Mouse (Mus musculus) heart, postnatal 0 days (tissue): ENCODE data around the gene Cacnb4. TPM values are rescaled to one million over a fixed set of nuclear protein-coding genes. Genes with fewer than 3 reads are reported as not detected.

Experiments
- ATAC-seq: fragments of 200-750 bp; cut with Nextera tagmentation; 2 replicates; pipeline ENCODE4 v1.8.0; 2017; ENCODE audit warnings: low read depth, moderate number of reproducible peaks, moderate library complexity; ENCODE audit not compliant: insufficient read depth
- DNase-seq: peaks from one replicate; pipeline ENCODE4 v3.0.0-alpha.2; 2016; ENCODE audit warnings: low spot score
- H3K27ac ChIP-seq: fragments of 300-500 bp; sonication (generic); 2 replicates; pipeline ENCODE4 v1.5.1; 2014; ENCODE audit warnings: low read depth, mild to moderate bottlenecking
- H3K27me3 ChIP-seq: fragments of 300-500 bp; sonication (generic); 2 replicates; pipeline ENCODE4 v1.6.1; 2014; ENCODE audit warnings: low read length, mixed read lengths; ENCODE audit not compliant: control insufficient read depth, insufficient read depth
- H3K36me3 ChIP-seq: fragments of 300-500 bp; sonication (generic); replicated peaks from 2 replicates; pipeline ENCODE4 v1.6.1; 2014; ENCODE audit warnings: low read length, mixed read lengths; ENCODE audit not compliant: control insufficient read depth, insufficient read depth
- H3K4me1 ChIP-seq: fragments of 300-500 bp; sonication (generic); 2 replicates; pipeline ENCODE4 v1.6.1; 2014; ENCODE audit warnings: antibody characterized with exemption; ENCODE audit not compliant: control insufficient read depth, insufficient read depth
- H3K4me2 ChIP-seq: fragments of 300-500 bp; sonication (generic); 2 replicates; pipeline ENCODE4 v1.6.1; 2014; ENCODE audit warnings: low read depth, mild to moderate bottlenecking, low read length, moderate library complexity
- H3K4me3 ChIP-seq: fragments of 300-500 bp; sonication (generic); 2 replicates; pipeline ENCODE4 v1.5.1; 2014; ENCODE audit warnings: low read depth, low read length
- H3K9ac ChIP-seq: fragments of 300-500 bp; sonication (generic); replicated peaks from 2 replicates; pipeline ENCODE4 v1.6.1; 2014; ENCODE audit warnings: low read depth, low read length, mixed read lengths
- H3K9me3 ChIP-seq: fragments of 300-500 bp; sonication (generic); replicated peaks from 2 replicates; pipeline ENCODE4 v1.6.1; 2016; ENCODE audit warnings: low read length; ENCODE audit not compliant: control insufficient read depth
- CTCF ChIP-seq: IDR thresholded peaks from 2 replicates; pipeline ENCODE4 v1.5.1; 2016; ENCODE audit warnings: antibody characterized with exemption, control low read depth, low read depth
- EP300 ChIP-seq: IDR thresholded peaks from 2 replicates; pipeline ENCODE4 v1.6.1; 2016; ENCODE audit warnings: antibody characterized with exemption, low read depth
- WGBS: fragments of 180-500 bp; shearing (Covaris S2); extraction: QIAGEN DNeasy Blood & Tissue Kit; methylation state at CpG from one replicate; pipeline ENCODE4 v1.1.7; 2014; 5-methylcytosine and 5-hydroxymethylcytosine counted together
- polyA plus RNA-seq: library from polyadenylated mRNA; unstranded; fragments of >200 nt; fragmentation: Nextera tagmentation; extraction: Ambion mirVana; gene quantifications from 2 replicates; pipeline ENCODE4 v1.2.1, GENCODE M21; 2015
- total RNA-seq: library from RNA; depleted of rRNA; stranded (reverse); fragments of >200 nt; gene quantifications from 2 replicates; pipeline ENCODE4 v1.2.3, GENCODE M21; 2014; ENCODE audit warnings: low replicate concordance

Cacnb4 gene
- total and polyA plus RNA-seq, 2 experiments from 2014 or later: 0.56 to 0.69 TPM

- TF ChIP-seq CTCF: no peak
- TF ChIP-seq EP300: no peak
- no peak overlapping the region for H3K4me2 ChIP-seq
- H3K27me3 ChIP-seq: no peaks in the 10 kb centered on the region
- WGBS: 95% methylated on average over 5 of the region's 5 CpGs
- DNase-seq (no peak), ATAC-seq (no peak)
- H3K4me1 ChIP-seq: peaks cover 7% of the 10 kb centered on the region; the same call in 1 of the 2 replicates
- no peaks in the 10 kb centered on the region for H3K36me3 ChIP-seq
- H3K4me3 ChIP-seq: no peak overlapping the region
- no peaks in the 10 kb centered on the region for H3K9me3 ChIP-seq
- no peak overlapping the region for H3K9ac ChIP-seq
- no peak overlapping the region for H3K27ac ChIP-seq
Observed at GRCm38 (mm10) chr2:52478501-52478900, 198.1 kb downstream of the Cacnb4 start.

- H3K27ac ChIP-seq: peak overlapping the region; percentile 71
- peak overlapping the region; percentile 34; the same call in 1 of the 2 replicates for H3K4me2 ChIP-seq
- H3K4me1 ChIP-seq: peaks cover 7% of the 10 kb centered on the region; the same call in 1 of the 2 replicates
- ATAC-seq (no peak), DNase-seq (no peak)
- no peak overlapping the region for H3K9ac ChIP-seq
- H3K27me3 ChIP-seq: no peaks in the 10 kb centered on the region
- no peaks in the 10 kb centered on the region for H3K36me3 ChIP-seq
- H3K9me3 ChIP-seq: no peaks in the 10 kb centered on the region
- no peak overlapping the region for H3K4me3 ChIP-seq
- WGBS: 40% methylated on average over 13 of the region's 13 CpGs
- TF ChIP-seq CTCF: no peak
- 0 out of 2 replicates have a peak, but pooled peaks have one; percentile 13 for TF ChIP-seq EP300
Observed at GRCm38 (mm10) chr2:52477550-52477907, 199.1 kb downstream of the Cacnb4 start.

GRCm38 (mm10) chr2:52476801-52477549, 199.7 kb downstream of the Cacnb4 start:
- H3K4me2 ChIP-seq: peak overlapping the region; percentile 34; the same call in 1 of the 2 replicates
- WGBS: 41% methylated on average over 13 of the region's 13 CpGs
- H3K9ac ChIP-seq: no peak overlapping the region
- H3K27ac ChIP-seq: peak overlapping the region; percentile 71
- peaks cover 7% of the 10 kb centered on the region; the same call in 1 of the 2 replicates for H3K4me1 ChIP-seq
- H3K9me3 ChIP-seq: no peaks in the 10 kb centered on the region
- H3K36me3 ChIP-seq: no peaks in the 10 kb centered on the region
- no peak overlapping the region for H3K4me3 ChIP-seq
- H3K27me3 ChIP-seq: no peaks in the 10 kb centered on the region
- peak; percentile 65 for DNase-seq
- ATAC-seq: peak; percentile 88
- 0 out of 2 replicates have a peak, but pooled peaks have one; percentile 16 for TF ChIP-seq EP300
- no peak for TF ChIP-seq CTCF

GRCm38 (mm10) chr2:52475854-52476253, 200.8 kb downstream of the Cacnb4 start:
- Histone ChIP-seq H3K4me1 (peaks cover 7% of the 10 kb centered on the region; the same call in 1 of the 2 replicates), H3K27me3 (no peaks in the 10 kb centered on the region), H3K4me2 (no peak overlapping the region), H3K9ac (no peak overlapping the region), H3K9me3 (no peaks in the 10 kb centered on the region), H3K4me3 (no peak overlapping the region), H3K36me3 (no peaks in the 10 kb centered on the region), H3K27ac (no peak overlapping the region)
- no peak for DNase-seq
- no peak for ATAC-seq
- WGBS: 91% methylated on average over 4 of the region's 4 CpGs
- TF ChIP-seq CTCF (no peak), EP300 (no peak)

- 83% methylated on average over 11 of the region's 11 CpGs for WGBS
- ATAC-seq: no peak
- Histone ChIP-seq H3K4me3 (no peak overlapping the region), H3K4me2 (no peak overlapping the region), H3K9ac (no peak overlapping the region), H3K9me3 (no peaks in the 10 kb centered on the region), H3K4me1 (peaks cover 7% of the 10 kb centered on the region; the same call in 1 of the 2 replicates), H3K27ac (no peak overlapping the region), H3K27me3 (no peaks in the 10 kb centered on the region), H3K36me3 (no peaks in the 10 kb centered on the region)
- no peak for DNase-seq
- TF ChIP-seq CTCF: no peak
- TF ChIP-seq EP300: no peak
Observed at GRCm38 (mm10) chr2:52474570-52474969, 202.1 kb downstream of the Cacnb4 start.
